Mouse (Mus musculus) Patski (cell line): ENCODE measurements around the gene Srp68. TPM values are rescaled to one million over a fixed set of nuclear protein-coding genes. Genes with fewer than 3 reads are reported as not detected.

Experiments
- ATAC-seq: fragments of 100-300 bp; one replicate; pipeline ENCODE4 v1.8.0; 2021
- CTCF ChIA-PET: fragments of 350-600 bp; sonication (Branson Sonifier 250); formaldehyde crosslinking; loops from one replicate; lab custom pipeline; 2022; ENCODE audit warnings: inconsistent platforms; lab: Charles Lee
- POLR2A ChIA-PET: fragments of 350-600 bp; sonication (Branson Sonifier 250); formaldehyde crosslinking; loops from one replicate; lab custom pipeline; 2022; ENCODE audit warnings: antibody characterized with exemption, inconsistent platforms; lab: Charles Lee
- DNase-seq: peaks from one replicate; pipeline ENCODE4 v3.0.0-alpha.2; 2011; ENCODE audit warnings: low read depth, low spot score
- H3K27me3 ChIP-seq: fragments of 371-371 bp; one replicate; pipeline ENCODE4 v1.5.1; 2021
- CTCF ChIP-seq: fragments of 100-300 bp; IDR thresholded peaks from one replicate; pipeline ENCODE4 v1.5.1; 2021
- in situ Hi-C: fragments of 300-500 bp; cut with MboI; formaldehyde crosslinking; loops from 3 replicates; pipeline ENCODE4 v1.11.1; 2018; ENCODE audit warnings: low pct_unique_long_range_greater_than_20kb, mixed read lengths
- polyA plus RNA-seq: library from polyadenylated mRNA; unstranded; gene quantifications from one replicate; pipeline ENCODE4 v1.2.3, GENCODE M21; 2021

Gene Srp68
- polyA plus RNA-seq, 1 experiment from 2014 or later = 90.1 TPM

- no peak for TF ChIP-seq CTCF
- ChIA-PET POLR2A (no interaction called here), CTCF (no interaction called here)
- DNase-seq = no peak
- ATAC-seq = no peak
- in situ Hi-C loops = no loop called here
- no peaks in the 10 kb centered on the region for H3K27me3 ChIP-seq
These were observed 75.9 kb downstream of the Srp68 start for GRCm38 (mm10) chr11:116198132-116198531.

- ATAC-seq = no peak
- no peak for DNase-seq
- CTCF ChIA-PET = no interaction called here
- in situ Hi-C loops = no loop called here
- TF ChIP-seq CTCF = no peak
- no peaks in the 10 kb centered on the region for H3K27me3 ChIP-seq
- POLR2A ChIA-PET = interaction anchor here (0.8 kb wide), 1 partner anchor 37 kb away, joined by 3 read pairs; no protein-coding TSS in a partner anchor
These were observed 76.5 kb downstream of the Srp68 start for GRCm38 (mm10) chr11:116197584-116197906.

GRCm38 (mm10) chr11:116196866-116197583 lies 77.0 kb downstream of the Srp68 start:
- no peaks in the 10 kb centered on the region for H3K27me3 ChIP-seq
- DNase-seq (no peak), ATAC-seq (no peak)
- in situ Hi-C loops = no loop called here
- CTCF ChIA-PET = no interaction called here
- no peak for TF ChIP-seq CTCF
- POLR2A ChIA-PET = interaction anchor here (0.8 kb wide), 1 partner anchor 36 kb away, joined by 3 read pairs; no protein-coding TSS in a partner anchor

GRCm38 (mm10) chr11:116196336-116196735 lies 77.7 kb downstream of the Srp68 start:
- ChIA-PET CTCF (no interaction called here), POLR2A (interaction anchor here (1.6 kb wide), 1 partner anchor 23 kb away, joined by 3 read pairs; no protein-coding TSS in a partner anchor)
- no peaks in the 10 kb centered on the region for H3K27me3 ChIP-seq
- in situ Hi-C loops = no loop called here
- TF ChIP-seq CTCF = no peak
- DNase-seq (no peak), ATAC-seq (no peak)

- ChIA-PET CTCF (no interaction called here), POLR2A (interaction anchor here (1.6 kb wide), 1 partner anchor 24 kb away, joined by 3 read pairs; no protein-coding TSS in a partner anchor)
- no peak for TF ChIP-seq CTCF
- ATAC-seq = no peak
- no peaks in the 10 kb centered on the region for H3K27me3 ChIP-seq
- in situ Hi-C loops = no loop called here
- DNase-seq = no peak
These were observed 78.8 kb downstream of the Srp68 start for GRCm38 (mm10) chr11:116195252-116195651.

Other genes starting within 250 kb of the Srp68 start
- gene H3f3b, start 246.3 kb downstream of the Srp68 start, polyA plus RNA-seq = 1,066 TPM
- 24.9 TPM for gene Unk, start 243.9 kb downstream of the Srp68 start, polyA plus RNA-seq
- 0.33 TPM for gene Unc13d, start 196.3 kb downstream of the Srp68 start, polyA plus RNA-seq
- 255 TPM for gene Wbp2, start 187.2 kb downstream of the Srp68 start, polyA plus RNA-seq
- gene Trim47, start 147.0 kb downstream of the Srp68 start, polyA plus RNA-seq = 76.1 TPM
- gene Trim65, start 143.1 kb downstream of the Srp68 start, polyA plus RNA-seq = 10.1 TPM
- 89.7 TPM for gene Mrpl38, start 135.3 kb downstream of the Srp68 start, polyA plus RNA-seq
- gene Fbf1, start 106.1 kb downstream of the Srp68 start, polyA plus RNA-seq = 49.2 TPM
- gene Ten1, start 75.4 kb downstream of the Srp68 start, polyA plus RNA-seq = 53.6 TPM
- 67.1 TPM for gene Acox1, start 75.2 kb downstream of the Srp68 start, polyA plus RNA-seq
- 0.05 TPM for gene Evpl, start 36.1 kb downstream of the Srp68 start, polyA plus RNA-seq
- 2.2 TPM for gene Galr2, start 6.7 kb upstream of the Srp68 start, polyA plus RNA-seq
- 63.6 TPM for gene Exoc7, start 33.0 kb upstream of the Srp68 start, polyA plus RNA-seq
- gene Foxj1, start 61.2 kb upstream of the Srp68 start, polyA plus RNA-seq = 8.6 TPM
- gene Rnf157, start 138.8 kb upstream of the Srp68 start, polyA plus RNA-seq = 40.5 TPM
- 84.7 TPM for gene Ubald2, start 159.9 kb upstream of the Srp68 start, polyA plus RNA-seq
- gene Qrich2, start 192.0 kb upstream of the Srp68 start, polyA plus RNA-seq = 0.35 TPM
- 104 TPM for gene Prpsap1, start 220.0 kb upstream of the Srp68 start, polyA plus RNA-seq